Mouse (Mus musculus): ENCODE measurements around the gene Kndc1.

GRCm38 (mm10) chr7:139984505-139984904, 90.0 kb downstream of the Kndc1 start:
- TF ChIP-seq CTCF (IDR thresholded peaks at IDR 0.05; ENCODE audit: insufficient read depth, low read length) = no peak
- TF ChIP-seq POLR2A (IDR thresholded peaks at IDR 0.05; ENCODE audit: borderline replicate concordance, extremely low read depth, low read depth, low read length) = no peak
